Mouse (Mus musculus) cortical plate, adult 2 months (tissue): ENCODE measurements around the gene Adcy7. TPM values are rescaled to one million over a fixed set of nuclear protein-coding genes. Genes with fewer than 3 reads are reported as not detected.
A peak's percentile ranks its signal among the peaks of the same experiment; 100 is the strongest.

Experiments
- H3K27ac ChIP-seq: fragments of 200-500 bp; 2 replicates; pipeline ENCODE4 v1.5.1; 2012; ENCODE audit warnings: low read length, control low read depth, inconsistent platforms; ENCODE audit not compliant: insufficient read depth
- H3K4me1 ChIP-seq: fragments of 200-500 bp; 2 replicates; pipeline ENCODE4 v1.6.1; 2011; ENCODE audit warnings: low read length; ENCODE audit not compliant: control insufficient read depth, insufficient read depth
- H3K4me3 ChIP-seq: fragments of 200-500 bp; 2 replicates; pipeline ENCODE4 v1.5.1; 2011; ENCODE audit warnings: mild to moderate bottlenecking, low read length, control low read depth; ENCODE audit not compliant: insufficient read depth
- CTCF ChIP-seq: fragments of 200-500 bp; IDR thresholded peaks from 2 replicates; pipeline ENCODE4 v1.5.1; 2011; ENCODE audit warnings: mild to moderate bottlenecking, control low read depth, low read length; ENCODE audit not compliant: insufficient read depth; ENCODE audit errors: extremely low read depth
- POLR2A ChIP-seq: fragments of 200-500 bp; IDR thresholded peaks from 2 replicates; pipeline ENCODE4 v1.6.1; 2011; ENCODE audit warnings: mild to moderate bottlenecking, low read length, control low read depth; ENCODE audit not compliant: insufficient read depth; ENCODE audit errors: extremely low read depth
- polyA plus RNA-seq: library from polyadenylated mRNA; depleted of rRNA; stranded (reverse); fragments of >200 nt; gene quantifications from 2 replicates; pipeline ENCODE4 v1.2.3, GENCODE M21; 2012

Gene Adcy7
- polyA plus RNA-seq, 1 experiment: 3.1 TPM

- no peak overlapping the region for H3K4me3 ChIP-seq
- H3K27ac ChIP-seq: no peak overlapping the region
- H3K4me1 ChIP-seq: peaks cover 3% of the 10 kb centered on the region
- no peak for TF ChIP-seq CTCF
- TF ChIP-seq POLR2A: no peak
These were observed 69.8 kb downstream of the Adcy7 start for GRCm38 (mm10) chr8:88342026-88342425.

GRCm38 (mm10) chr8:88349046-88349445, 76.8 kb downstream of the Adcy7 start:
- Histone ChIP-seq H3K4me3 (no peak overlapping the region), H3K27ac (no peak overlapping the region), H3K4me1 (no peaks in the 10 kb centered on the region)
- TF ChIP-seq CTCF (no peak), POLR2A (no peak)

- no peak overlapping the region for H3K4me3 ChIP-seq
- H3K27ac ChIP-seq: no peak overlapping the region
- peaks cover 3% of the 10 kb centered on the region; the same call in 1 of the 2 replicates for H3K4me1 ChIP-seq
- no peak for TF ChIP-seq POLR2A
- no peak for TF ChIP-seq CTCF
These were observed 85.2 kb downstream of the Adcy7 start for GRCm38 (mm10) chr8:88357226-88357933.

- Histone ChIP-seq H3K4me1 (peaks cover 3% of the 10 kb centered on the region; the same call in 1 of the 2 replicates), H3K27ac (no peak overlapping the region), H3K4me3 (no peak overlapping the region)
- no peak for TF ChIP-seq CTCF
- no peak for TF ChIP-seq POLR2A
These were observed 85.7 kb downstream of the Adcy7 start for GRCm38 (mm10) chr8:88357946-88358345.

GRCm38 (mm10) chr8:88359959-88360358, 87.8 kb downstream of the Adcy7 start:
- Histone ChIP-seq H3K27ac (no peak overlapping the region), H3K4me3 (no peak overlapping the region), H3K4me1 (peaks cover 3% of the 10 kb centered on the region; the same call in 1 of the 2 replicates)
- TF ChIP-seq CTCF (peak; percentile 0; the same call in 1 of the 2 replicates), POLR2A (no peak)

GRCm38 (mm10) chr8:88361044-88361707, 89.0 kb downstream of the Adcy7 start:
- no peak for TF ChIP-seq CTCF
- TF ChIP-seq POLR2A: no peak
- Histone ChIP-seq H3K4me1 (peaks cover 3% of the 10 kb centered on the region; the same call in 1 of the 2 replicates), H3K4me3 (peak overlapping the region; percentile 92), H3K27ac (0 out of 2 replicates have a peak overlapping the region, but pooled peaks have one; percentile 100)

- H3K27ac ChIP-seq: peak within 1 kb of the TSS; percentile 100
- peaks cover 3% of the 10 kb centered on the region; the same call in 1 of the 2 replicates for H3K4me1 ChIP-seq
- peak; percentile 43 for TF ChIP-seq CTCF
- peak; percentile 34; the same call in 1 of the 2 replicates for TF ChIP-seq POLR2A
- H3K4me3 ChIP-seq: peak within 1 kb of the TSS; percentile 92
These were observed 89.7 kb downstream of the Adcy7 start, which contains the start of gene Brd7 for GRCm38 (mm10) chr8:88361708-88362428. Gene Brd7, minus strand, starts transcription at chr8:88362194.

GRCm38 (mm10) chr8:88362446-88363150, 90.4 kb downstream of the Adcy7 start:
- no peak for TF ChIP-seq CTCF
- no peak for TF ChIP-seq POLR2A
- H3K4me3 ChIP-seq: peak overlapping the region; percentile 92
- peaks cover 3% of the 10 kb centered on the region; the same call in 1 of the 2 replicates for H3K4me1 ChIP-seq
- peak overlapping the region; percentile 59; the same call in 1 of the 2 replicates for H3K27ac ChIP-seq

GRCm38 (mm10) chr8:88369221-88369620, 97.0 kb downstream of the Adcy7 start:
- no peaks in the 10 kb centered on the region for H3K4me1 ChIP-seq
- no peak overlapping the region for H3K27ac ChIP-seq
- TF ChIP-seq CTCF (peak; percentile 38), POLR2A (no peak)

More at GRCm38 (mm10) chr8:88369221-88369620, 97.0 kb downstream of the Adcy7 start:
- no peak overlapping the region for H3K4me3 ChIP-seq
